Mouse (Mus musculus): Measurements from ENCODE around the gene Cdk5rap2. TPM values are rescaled to one million over a fixed set of nuclear protein-coding genes. Genes with fewer than 3 reads are reported as not detected.

The Cdk5rap2 gene
- polyA plus RNA-seq, 1 experiment = 3.7 TPM

DNA sequence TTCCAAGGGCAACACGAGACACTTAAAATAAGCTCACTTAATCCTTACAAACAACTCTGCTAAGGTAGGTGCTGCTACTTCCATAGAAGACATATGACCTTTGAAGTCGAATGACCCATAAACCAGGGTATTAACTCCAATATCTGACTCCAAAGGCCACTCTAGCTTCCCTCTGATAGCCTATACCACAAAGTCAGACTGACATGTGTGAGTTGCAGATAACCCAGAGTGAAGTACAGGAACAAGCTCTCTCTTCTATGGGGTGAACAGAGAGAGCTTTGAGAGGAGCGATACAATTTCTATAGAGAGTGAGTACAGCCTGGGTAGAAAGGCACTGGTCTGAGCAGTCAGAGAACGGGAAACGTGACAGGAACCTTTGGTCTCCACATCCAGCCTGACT lies 148.9 kb downstream of the Cdk5rap2 start:
- no peak for DNase-seq (ENCODE audit: low read depth)

DNA sequence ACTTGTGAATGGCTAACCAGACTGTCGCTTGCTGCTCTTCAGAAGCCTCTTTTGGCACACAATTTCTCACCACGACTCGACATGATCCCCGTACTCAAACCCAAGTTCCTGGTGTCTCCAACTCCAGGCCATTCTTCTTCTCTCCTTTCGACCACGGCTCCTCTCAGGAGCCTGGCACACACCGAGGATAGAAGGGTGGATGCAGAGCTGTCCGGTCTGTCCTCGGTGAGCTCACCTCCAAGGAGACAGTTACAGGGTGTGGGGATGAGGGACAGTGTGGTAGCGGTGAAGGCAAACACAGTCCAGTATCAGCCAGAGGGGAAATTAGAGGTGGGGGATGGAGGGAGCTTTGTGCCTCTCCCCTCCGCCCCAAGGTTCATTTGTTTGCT lies 149.8 kb downstream of the Cdk5rap2 start:
- DNase-seq (ENCODE audit: low read depth) = no peak

DNA sequence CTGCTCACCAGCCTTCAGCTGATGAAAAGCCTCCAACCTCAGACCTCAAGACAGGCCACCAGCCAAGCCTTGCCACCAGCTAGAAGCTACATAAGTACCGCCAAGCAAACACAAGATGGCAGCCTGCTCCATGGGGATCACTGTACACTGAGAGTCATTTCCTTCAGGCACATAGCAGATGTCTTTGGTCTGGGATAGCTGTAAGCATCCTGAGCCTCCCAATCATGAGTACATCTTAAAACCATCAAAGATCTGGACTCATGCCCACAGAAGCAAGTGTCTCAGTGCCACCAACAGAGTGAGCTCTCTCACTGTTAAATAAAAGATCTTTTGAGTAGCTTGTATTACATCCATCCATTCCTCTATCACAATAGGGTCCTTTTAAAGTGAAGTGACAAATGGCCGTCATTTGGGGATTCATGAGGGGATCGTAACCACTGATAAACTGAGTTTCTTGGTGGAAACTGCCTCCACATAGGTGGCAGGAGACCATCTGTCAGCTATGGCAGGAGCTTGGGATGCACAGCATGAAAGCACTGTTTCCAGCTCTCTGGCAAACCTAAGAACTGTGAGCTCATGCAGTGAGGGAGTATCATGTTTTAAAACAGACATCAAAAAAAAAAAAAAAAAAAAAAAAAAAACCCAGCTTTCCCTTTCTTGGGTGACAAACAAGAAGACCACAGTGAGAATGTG lies 150.4 kb downstream of the Cdk5rap2 start:
- no peak for DNase-seq (ENCODE audit: low read depth)

DNA sequence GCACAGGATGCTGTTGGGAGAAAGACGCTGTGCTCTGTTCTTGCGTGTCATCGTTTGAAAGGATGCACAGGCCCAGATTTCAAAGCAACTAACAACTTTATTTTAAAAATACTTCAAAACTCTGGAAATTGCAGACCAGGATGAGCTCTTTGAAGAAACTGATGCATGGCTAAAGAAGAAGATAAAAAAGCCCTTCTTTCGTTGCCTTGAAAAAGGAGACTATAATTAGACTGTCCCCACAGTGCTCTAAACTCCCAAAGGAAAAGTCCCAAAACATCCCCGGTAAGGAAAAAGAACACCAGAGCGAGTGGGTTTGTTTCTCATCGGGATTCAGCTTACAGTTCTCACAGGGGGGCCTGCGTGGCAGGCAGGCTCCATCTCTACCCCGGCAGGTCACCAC lies 151.4 kb downstream of the Cdk5rap2 start:
- DNase-seq (ENCODE audit: low read depth) = no peak

DNA sequence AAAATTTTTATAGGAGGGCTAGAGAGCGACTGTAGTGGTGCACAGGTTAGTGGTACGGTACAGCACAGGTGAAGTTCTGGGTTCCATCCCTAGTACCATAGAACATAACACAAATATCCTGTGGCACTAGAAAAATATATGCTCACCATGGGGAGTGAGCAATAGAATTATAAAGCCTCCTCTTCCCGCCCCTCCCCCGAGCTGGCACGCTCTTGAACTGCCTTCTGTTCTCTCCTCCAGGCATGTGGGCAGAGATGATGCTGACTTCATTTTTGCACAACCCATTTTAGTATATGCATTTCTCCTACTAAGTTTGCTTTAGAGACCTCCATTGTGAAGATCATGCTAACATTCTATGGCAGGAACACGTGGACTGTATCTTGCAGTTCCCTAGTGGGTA lies 152.0 kb downstream of the Cdk5rap2 start:
- DNase-seq (ENCODE audit: low read depth) = no peak

DNA sequence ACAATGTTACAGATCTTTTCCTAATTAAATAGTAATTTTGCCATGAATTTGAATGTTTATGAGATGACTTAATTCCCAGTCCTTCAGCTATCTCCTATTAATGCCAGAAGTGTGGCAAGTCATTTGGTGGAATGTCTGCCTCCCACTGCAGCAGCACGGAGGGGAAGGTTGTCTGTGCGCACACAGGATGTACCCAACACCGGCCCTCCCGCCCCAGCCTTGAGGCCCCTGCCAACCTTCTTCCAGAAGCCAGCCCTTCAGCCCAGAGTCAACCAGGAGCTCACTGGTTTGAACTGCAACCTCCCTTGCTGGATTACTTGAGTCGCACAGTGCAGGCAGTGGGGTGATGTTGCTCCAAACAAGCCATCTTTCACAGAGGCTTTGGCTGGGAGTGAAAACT lies 158.5 kb downstream of the Cdk5rap2 start:
- DNase-seq (ENCODE audit: low read depth) = no peak

DNA sequence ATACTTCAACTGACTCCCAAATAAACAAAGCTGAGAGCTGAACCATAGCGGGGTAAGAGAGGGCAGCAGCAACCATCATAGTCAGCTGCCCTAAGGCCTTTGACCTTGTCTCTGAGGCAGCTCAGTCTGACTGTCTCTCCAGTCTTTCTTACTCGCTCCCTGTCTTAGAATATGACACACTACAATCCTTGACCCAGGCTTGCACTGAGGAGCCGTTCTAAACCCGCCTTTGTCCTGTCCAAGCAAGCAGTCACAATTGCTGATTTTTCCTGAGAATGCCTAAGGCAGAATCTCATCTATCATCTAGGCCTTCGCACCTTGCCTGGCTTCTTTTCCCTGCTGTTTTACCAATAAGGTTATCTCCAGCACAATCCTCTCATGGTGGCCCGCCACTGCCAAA lies 164.5 kb downstream of the Cdk5rap2 start:
- no peak for DNase-seq (ENCODE audit: low read depth)

DNA sequence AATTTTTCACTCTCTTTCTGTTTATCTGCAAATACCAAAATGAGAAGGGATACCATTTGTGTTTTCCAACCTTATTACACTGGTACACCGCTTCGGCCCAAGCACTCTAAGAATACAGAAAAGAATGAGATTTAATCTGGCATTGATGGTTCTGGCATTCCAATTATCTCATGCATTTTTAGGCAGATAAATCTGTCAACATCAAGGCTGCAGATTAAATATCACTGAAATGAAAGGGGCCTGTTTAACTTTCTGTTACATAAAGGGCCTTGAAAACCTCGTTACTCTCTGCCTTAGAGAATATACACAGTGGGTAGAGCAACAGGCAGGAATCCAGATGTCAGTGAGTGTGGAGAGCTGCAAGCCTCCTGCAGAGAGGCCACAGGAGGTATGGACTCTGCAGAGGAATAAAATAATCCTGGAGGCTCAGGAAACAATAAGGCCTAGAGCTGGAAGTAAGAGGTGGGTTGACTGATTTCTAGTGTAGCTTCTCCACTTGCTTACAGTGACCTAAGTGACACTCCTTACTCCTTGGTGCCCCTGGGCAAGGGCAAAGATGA lies 166.6 kb downstream of the Cdk5rap2 start:
- no peak for DNase-seq (ENCODE audit: low read depth)

DNA sequence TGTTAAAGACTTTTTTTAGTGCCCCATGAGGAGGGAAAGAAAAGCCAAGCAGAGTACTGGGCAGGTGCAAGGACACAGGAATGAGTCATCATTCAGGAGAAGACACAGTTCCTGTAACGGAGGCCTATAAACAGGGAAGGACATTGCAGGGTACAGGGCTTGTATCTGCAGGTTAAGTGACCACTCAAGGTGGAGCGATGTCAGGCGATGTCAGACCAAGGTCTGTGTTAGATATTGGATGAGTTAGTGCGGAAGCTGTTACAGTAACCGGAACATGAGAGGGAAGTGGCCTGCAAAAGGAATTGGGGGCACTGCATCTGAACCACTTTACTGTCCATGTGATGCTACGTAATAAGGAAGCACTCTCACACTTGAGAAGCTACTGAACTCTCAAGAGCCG lies 170.5 kb downstream of the Cdk5rap2 start:
- no peak for DNase-seq (ENCODE audit: low read depth)

DNA sequence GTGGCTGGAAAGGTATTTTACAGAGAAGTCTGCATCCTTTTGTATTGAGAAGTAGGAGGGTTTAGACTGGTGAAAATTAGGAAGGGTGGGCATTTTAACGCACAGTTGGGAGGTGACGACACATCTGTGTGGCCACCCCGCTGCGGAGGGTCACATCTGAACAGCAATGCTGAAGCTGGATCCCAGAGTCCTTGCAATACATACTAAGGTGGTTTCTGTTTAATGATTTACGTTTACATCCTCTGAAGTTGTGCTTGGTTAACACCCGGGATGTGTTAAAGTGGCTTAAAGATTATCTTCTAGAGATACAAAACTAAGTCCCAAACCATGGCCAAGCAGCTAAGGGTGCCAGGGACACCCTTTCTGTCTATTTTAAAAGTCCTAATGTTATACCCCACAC lies 171.4 kb downstream of the Cdk5rap2 start:
- DNase-seq (ENCODE audit: low read depth) = no peak

DNA sequence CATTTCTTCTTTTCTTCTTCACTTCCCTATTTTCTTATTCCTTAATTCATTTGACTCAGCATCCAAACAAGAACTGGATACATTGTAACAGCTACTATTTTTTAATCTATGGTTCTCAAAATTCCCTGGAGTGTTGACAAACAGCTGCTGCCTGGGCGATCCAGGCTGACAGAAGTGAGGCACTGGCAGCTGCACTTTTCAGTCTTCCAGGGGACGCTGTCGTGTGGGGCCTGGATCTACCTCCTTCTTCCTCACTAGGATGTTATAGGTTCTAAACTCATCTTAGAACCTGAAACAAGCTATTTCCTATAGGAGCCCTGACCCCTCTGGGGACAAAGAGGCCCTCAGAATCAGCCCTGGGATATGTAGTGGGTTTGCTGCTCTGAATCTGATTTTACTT lies 177.9 kb downstream of the Cdk5rap2 start:
- DNase-seq (ENCODE audit: low read depth) = no peak

DNA sequence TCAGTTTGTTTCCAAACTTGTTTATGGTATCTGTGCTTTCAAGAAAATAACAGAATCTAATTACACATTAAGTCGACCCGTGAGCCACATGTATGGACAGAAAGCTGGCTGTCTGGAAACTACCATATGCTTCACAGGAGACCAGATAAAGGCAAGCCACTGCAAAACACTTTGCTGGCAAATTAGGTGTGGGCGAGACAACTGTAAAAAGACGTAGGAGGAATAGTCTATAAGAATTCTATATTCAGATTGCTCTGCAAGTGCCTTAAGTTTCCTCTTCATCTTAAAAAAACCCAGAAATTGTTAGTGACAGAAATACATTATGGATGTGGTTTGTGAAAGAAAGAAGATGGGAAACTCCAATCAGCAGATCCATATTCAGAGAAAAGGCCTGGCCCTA lies 180.4 kb downstream of the Cdk5rap2 start:
- no peak for DNase-seq (ENCODE audit: low read depth)

DNA sequence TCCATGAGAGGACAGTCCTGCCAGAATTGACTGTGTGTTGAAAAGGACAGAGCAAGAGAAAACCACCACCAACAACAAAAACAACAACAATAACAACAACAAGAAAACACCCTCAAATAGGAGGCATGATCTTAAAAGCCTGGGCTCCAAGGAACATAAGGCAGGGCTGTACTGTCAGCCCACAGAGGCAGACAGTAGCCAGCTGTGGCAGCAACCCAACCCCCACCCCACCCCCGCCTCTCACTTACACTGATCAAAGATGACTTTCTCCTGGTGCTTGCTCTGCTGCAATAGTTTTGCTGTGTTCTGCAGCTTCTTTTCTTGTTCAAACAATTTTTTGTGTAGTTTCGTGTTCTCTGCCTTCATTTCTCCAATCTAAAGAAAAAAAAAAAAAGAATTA lies 181.9 kb downstream of the Cdk5rap2 start:
- DNase-seq (ENCODE audit: low read depth) = no peak

DNA sequence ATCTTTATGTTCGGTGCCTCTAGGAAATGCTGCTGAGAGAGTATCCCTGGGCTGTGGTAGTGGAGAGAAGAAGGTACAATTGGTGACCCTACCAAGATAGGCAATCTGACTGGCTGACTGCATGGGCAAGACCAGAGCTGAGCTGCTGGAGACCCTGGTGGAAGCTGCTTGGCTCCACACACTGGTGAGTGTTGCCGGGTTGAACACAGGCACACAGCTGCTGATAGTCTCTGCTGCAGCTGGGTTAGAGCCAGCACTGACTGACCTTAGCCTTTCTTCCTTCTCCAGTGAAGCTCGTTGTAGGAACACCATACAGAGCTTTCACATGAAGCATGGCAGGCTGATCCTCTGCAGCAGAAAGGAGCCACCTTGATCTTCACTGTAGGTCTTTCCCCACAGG lies 182.6 kb downstream of the Cdk5rap2 start:
- DNase-seq (ENCODE audit: low read depth) = no peak

DNA sequence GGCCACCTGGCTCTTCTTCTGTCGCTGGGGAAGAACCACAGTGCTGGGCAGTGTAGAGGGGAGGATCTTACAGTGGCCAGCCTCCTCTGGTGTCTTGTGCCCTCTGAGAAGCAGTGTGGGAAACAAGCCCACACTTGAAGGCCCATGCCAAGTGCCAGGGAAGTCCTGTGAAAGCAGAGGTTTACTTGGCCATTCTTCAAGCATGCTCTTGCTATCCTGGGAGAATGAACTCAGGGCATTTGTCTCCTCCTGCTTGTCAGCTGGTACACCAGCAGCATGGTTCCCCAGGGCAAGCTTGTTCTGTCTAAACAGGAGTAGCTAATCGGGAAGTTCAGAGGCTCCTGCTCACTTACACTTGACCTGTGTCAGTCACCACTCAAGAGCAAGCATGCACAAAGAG lies 185.7 kb downstream of the Cdk5rap2 start:
- no peak for DNase-seq (ENCODE audit: low read depth)

DNA sequence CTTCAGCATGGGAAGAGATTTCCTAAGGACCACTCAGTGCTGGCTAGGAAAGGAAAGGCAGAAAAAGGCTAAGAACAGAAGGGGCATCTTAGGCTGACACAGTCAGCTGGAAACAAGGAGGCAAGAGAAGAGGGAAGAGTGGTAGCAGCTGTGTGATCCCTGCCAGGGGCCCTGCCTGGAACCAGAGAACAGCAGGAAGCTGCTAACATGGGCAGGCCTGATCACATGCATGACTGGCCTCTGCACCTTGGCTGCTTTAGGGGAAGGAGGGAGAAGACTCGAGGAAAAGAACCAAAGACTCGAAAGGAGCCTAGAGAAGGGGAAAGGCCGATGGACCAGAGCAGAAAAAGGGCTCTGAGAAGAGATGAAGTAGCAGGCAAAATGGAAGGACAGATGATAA lies 188.4 kb downstream of the Cdk5rap2 start:
- DNase-seq (ENCODE audit: low read depth) = no peak

DNA sequence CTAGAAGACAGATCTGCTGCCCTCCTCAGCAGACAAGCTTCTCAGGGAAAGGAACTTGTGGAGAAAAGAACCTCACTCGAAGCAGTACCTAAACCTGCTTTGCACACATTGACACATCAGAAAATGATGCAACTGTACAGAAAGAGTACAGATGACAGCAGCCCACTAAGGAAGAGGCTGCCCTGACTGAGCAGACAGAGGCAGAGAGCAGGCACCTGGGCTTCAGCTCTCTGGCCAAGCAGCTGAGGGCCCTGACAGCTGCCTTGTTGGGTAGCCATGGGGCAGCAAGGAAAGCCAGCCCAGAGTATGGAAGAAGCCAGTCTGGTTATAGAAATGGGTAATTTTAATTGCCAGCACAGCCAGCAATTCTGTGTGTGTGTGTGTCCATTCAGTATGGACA lies 188.9 kb downstream of the Cdk5rap2 start:
- no peak for DNase-seq (ENCODE audit: low read depth)

DNA sequence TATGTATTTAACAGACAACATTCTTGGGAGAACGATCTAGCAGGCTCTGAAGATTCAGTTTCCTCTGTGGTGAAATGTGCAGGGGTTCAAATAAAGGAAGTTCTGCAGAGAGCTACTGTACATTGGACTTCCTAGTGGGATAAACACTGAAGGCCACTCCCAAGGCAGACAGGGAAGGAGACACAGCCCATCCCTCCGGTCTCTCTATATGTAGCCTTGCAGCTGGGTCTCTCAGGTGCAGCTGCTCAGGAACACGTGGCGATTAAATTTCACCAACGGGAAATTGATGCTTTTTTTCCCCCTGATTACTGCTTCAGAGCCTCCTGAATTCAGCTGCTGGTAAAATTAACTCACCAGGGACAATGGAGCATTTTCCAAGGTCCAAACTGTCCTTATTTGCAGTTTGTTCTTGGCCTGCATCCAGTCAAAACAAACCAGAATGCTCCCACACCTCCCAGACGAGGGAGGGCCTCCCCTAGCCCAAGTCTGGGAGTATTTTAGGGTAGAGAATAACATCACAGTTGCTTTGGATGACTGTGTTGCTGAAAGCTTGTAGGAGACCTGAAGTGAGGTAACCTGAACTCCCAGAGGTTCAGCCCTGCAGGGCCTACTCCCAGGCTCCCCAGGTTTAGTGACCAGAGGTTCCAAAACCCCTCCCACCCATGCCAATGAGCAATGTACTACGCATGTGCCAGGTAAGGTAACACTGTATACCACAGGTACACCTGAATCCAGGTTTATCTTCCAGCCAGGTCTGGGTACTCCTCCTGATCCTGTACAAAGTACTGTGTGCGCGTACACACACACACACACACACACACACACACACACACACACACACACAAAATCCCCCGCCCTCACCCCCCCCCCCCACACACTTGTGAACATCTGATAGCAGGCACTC lies 189.7 kb downstream of the Cdk5rap2 start:
- DNase-seq (ENCODE audit: low read depth) = no peak

DNA sequence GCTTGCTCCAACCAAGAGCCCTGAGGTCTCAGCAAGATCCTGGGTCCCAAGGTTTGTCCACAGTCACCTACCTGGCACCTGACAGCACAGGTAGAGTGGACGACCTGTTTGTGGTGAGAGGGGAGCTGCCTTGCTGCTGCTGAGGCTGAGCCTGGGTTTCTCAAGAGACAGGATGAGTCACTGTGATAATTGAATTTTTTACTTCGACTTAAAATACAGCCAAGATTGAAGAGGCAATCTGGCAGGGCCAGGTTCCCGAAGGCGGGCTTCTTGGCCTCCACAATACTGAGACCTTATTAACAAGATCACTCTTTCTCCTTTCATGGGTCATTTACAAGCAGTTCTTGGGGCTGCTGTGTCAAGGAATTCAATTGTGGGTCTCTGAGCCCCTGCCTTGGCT lies 190.5 kb downstream of the Cdk5rap2 start:
- no peak for DNase-seq (ENCODE audit: low read depth)

DNA sequence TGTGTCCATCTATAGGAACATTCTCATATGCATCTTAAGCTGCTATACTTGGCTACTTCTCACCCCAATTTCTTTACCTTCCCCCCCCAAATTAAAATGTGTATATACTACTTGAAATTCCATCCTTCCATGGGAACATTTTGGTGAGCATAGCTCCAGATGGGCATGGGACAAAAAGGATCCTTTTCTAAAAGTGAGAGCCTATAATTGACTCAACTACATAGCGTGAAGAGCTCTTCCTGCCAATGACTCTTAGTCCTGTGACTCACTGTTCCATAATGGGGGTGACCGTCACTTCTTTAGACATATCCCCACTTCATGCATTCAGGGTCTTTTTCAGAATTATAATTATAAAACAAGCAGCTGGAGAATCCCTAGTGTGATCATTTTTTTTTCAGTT lies 224.3 kb downstream of the Cdk5rap2 start:
- no peak for DNase-seq (ENCODE audit: low read depth)

Data from gonadal fat pad, adult 2 months (tissue).